9 mouse cellular contexts compared by ENCODE assay signal in the genomic region with DNA sequence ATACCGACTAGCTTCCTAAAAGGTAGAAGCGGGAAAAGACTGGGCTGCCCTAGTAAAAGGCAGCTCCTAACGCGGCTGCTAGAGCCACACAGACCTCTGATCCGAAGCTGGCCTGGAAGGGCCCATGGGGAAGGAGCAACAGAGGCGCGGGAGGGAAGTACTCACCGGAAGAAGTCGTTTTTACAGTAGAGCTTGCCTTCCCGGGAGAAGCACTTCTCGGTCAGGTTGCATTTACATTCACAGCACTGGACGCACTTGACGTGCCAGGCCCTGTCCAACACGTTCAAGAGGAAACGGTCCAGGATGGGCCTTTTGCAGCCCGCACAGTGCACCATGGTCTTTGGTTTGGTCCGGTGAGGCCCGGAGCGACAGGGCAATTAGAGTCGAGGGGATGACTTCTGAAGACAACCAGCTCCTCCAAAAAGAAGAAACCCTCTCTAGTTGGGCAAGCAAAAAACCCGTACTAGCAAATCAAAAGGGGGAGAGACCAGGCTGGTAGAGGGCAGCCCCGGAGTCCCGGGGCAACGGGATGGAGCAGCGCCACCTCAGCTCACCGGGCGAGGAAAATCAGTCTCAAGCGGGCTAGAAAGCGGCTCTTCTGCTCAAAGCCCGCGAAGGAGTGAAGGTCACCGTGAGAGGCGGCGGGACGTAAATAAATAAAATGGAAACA. TPM values are rescaled to one million over a fixed set of nuclear protein-coding genes. Genes with fewer than 3 reads are reported as not detected.
DNase-seq lines count a peak whose midpoint lies in the region; ATAC-seq and TF ChIP-seq lines count a peak whose summit lies in the region.
"Had no signal": no experiment of that assay in that cellular context is flagged by ENCODE, and none has a peak within 500 bp of the region (broad histone marks: within the 10 kb centered on the region; RNA-seq: fewer than 3 reads in every experiment).

No protein-coding gene starts in this region.

- H3K4me1 ChIP-seq in lung, embryonic 16.5 days (replicated peaks; ENCODE audit: control insufficient read depth, insufficient read depth, low read length), result peaks cover 32% of the 10 kb centered on the region
- peaks cover 44% of the 10 kb centered on the region for H3K4me1 ChIP-seq in embryonic facial prominence, embryonic 15.5 days
- H3K4me1 ChIP-seq in intestine, postnatal 0 days (replicated peaks; ENCODE audit: control insufficient read depth, insufficient read depth, low read length), result peaks cover 11% of the 10 kb centered on the region; the same call in 1 of the 2 replicates
- no peaks in the 10 kb centered on the region for H3K4me1 ChIP-seq in midbrain, postnatal 0 days (ENCODE audit: insufficient read depth, low read length)

- no peak overlapping the region for H3K27ac ChIP-seq in lung, embryonic 16.5 days (ENCODE audit: low read length)
- H3K27ac ChIP-seq in embryonic facial prominence, embryonic 15.5 days (replicated peaks), result no peak overlapping the region
- no peak overlapping the region for H3K27ac ChIP-seq in intestine, postnatal 0 days (ENCODE audit: low read depth, low read length)
- H3K27ac ChIP-seq in midbrain, postnatal 0 days (ENCODE audit: low read depth, low read length), result peak overlapping the region; percentile 67
- H3K27ac ChIP-seq: lung, embryonic 15.5 days had no signal

- TF ChIP-seq CTCF in intestine, postnatal 0 days (IDR thresholded peaks at IDR 0.05; ENCODE audit: low read depth), result no peak
- no peak for TF ChIP-seq CTCF in midbrain, postnatal 0 days (IDR thresholded peaks at IDR 0.05)

- H3K9me3 ChIP-seq in lung, embryonic 16.5 days (ENCODE audit: control insufficient read depth, low read length), result no peaks in the 10 kb centered on the region; the same call in 1 of the 2 replicates
- no peaks in the 10 kb centered on the region for H3K9me3 ChIP-seq in embryonic facial prominence, embryonic 15.5 days (replicated peaks)
- no peaks in the 10 kb centered on the region for H3K9me3 ChIP-seq in intestine, postnatal 0 days (ENCODE audit: control insufficient read depth)
- no peaks in the 10 kb centered on the region for H3K9me3 ChIP-seq in midbrain, postnatal 0 days (ENCODE audit: low read length)
- H3K9me3 ChIP-seq: lung, embryonic 15.5 days had no signal

- H3K4me3 ChIP-seq in lung, embryonic 16.5 days (ENCODE audit: low read length), result peak overlapping the region; percentile 56
- H3K4me3 ChIP-seq in embryonic facial prominence, embryonic 15.5 days (replicated peaks), result peak overlapping the region; percentile 43; the same call in 1 of the 2 replicates
- peak overlapping the region; percentile 48 for H3K4me3 ChIP-seq in intestine, postnatal 0 days (ENCODE audit: low read depth, low read length)
- peak overlapping the region; percentile 49 for H3K4me3 ChIP-seq in midbrain, postnatal 0 days (ENCODE audit: low read depth, low read length)

- no peak for DNase-seq in lung, postnatal 36 days
- no peak for DNase-seq in midbrain, postnatal 0 days (ENCODE audit: low spot score)
- no peak for DNase-seq in left cerebral cortex, adult 8-10 months (ENCODE audit: low spot score in 2 of 2)
- DNase-seq in left cerebral cortex, postnatal 10 days (ENCODE audit: extremely low spot score in 1 of 2, low spot score in 2 of 2), result no peak

- no peaks in the 10 kb centered on the region for H3K36me3 ChIP-seq in lung, embryonic 16.5 days (ENCODE audit: control insufficient read depth, insufficient read depth, low read length)
- H3K36me3 ChIP-seq in embryonic facial prominence, embryonic 15.5 days, result no peaks in the 10 kb centered on the region
- H3K36me3 ChIP-seq in intestine, postnatal 0 days (ENCODE audit: control insufficient read depth, insufficient read depth), result no peaks in the 10 kb centered on the region
- H3K36me3 ChIP-seq in midbrain, postnatal 0 days (ENCODE audit: insufficient read depth, low read length), result no peaks in the 10 kb centered on the region
- H3K36me3 ChIP-seq: lung, embryonic 15.5 days had no signal

- ATAC-seq in lung, embryonic 16.5 days (ENCODE audit: low read depth), result no peak
- no peak for ATAC-seq in embryonic facial prominence, embryonic 15.5 days (ENCODE audit: insufficient number of reproducible peaks, low FRiP score, low TSS enrichment, low read depth)
- ATAC-seq in intestine, postnatal 0 days, result no peak
- ATAC-seq in midbrain, postnatal 0 days (ENCODE audit: low FRiP score), result no peak
- no peak for ATAC-seq in activated CD4-positive, CD25-positive, alpha-beta regulatory T cell, adult 4 months

- H3K27me3 ChIP-seq in lung, embryonic 16.5 days (ENCODE audit: control insufficient read depth, insufficient read depth, low read depth, low read length), result peaks cover 99% of the 10 kb centered on the region
- peaks cover 98% of the 10 kb centered on the region for H3K27me3 ChIP-seq in embryonic facial prominence, embryonic 15.5 days
- peaks cover 98% of the 10 kb centered on the region for H3K27me3 ChIP-seq in intestine, postnatal 0 days (replicated peaks; ENCODE audit: control insufficient read depth, insufficient read depth, low read length)
- peaks cover 31% of the 10 kb centered on the region for H3K27me3 ChIP-seq in midbrain, postnatal 0 days (ENCODE audit: insufficient read depth, low read length)

- 1% methylated on average over 35 of the region's 35 CpGs for WGBS in lung, embryonic 16.5 days
- 1% methylated on average over 35 of the region's 35 CpGs for WGBS in embryonic facial prominence, embryonic 15.5 days
- WGBS in intestine, postnatal 0 days, result 2% methylated on average over 35 of the region's 35 CpGs
- WGBS in midbrain, postnatal 0 days, result 2% methylated on average over 35 of the region's 35 CpGs

- intact Hi-C loops in left cerebral cortex, postnatal 10 days (cut with DNase I), result loop anchor here (5.0 kb wide), 1 partner anchor 1313 kb away; no protein-coding TSS in a partner anchor

- no peak overlapping the region for H3K4me2 ChIP-seq in lung, embryonic 16.5 days (ENCODE audit: low read depth, low read length)
- peak overlapping the region; percentile 77 for H3K4me2 ChIP-seq in embryonic facial prominence, embryonic 15.5 days (replicated peaks)
- H3K4me2 ChIP-seq in intestine, postnatal 0 days (replicated peaks; ENCODE audit: low read depth), result peak overlapping the region; percentile 82
- H3K4me2 ChIP-seq in midbrain, postnatal 0 days (ENCODE audit: low read depth, low read length, poor library complexity, severe bottlenecking), result peak overlapping the region; percentile 44

- no peak overlapping the region for H3K9ac ChIP-seq in lung, embryonic 16.5 days (ENCODE audit: low read length)
- H3K9ac ChIP-seq in embryonic facial prominence, embryonic 15.5 days, result no peak overlapping the region
- H3K9ac ChIP-seq in intestine, postnatal 0 days (ENCODE audit: low read depth, low read length), result no peak overlapping the region
- H3K9ac ChIP-seq in midbrain, postnatal 0 days (replicated peaks; ENCODE audit: low read length, poor library complexity, severe bottlenecking), result peak overlapping the region; percentile 64
- H3K9ac ChIP-seq: lung, embryonic 15.5 days had no signal

RNA-seq across cellular contexts. Expression of a gene that starts 1.4 kb away (rescaled TPM):
- polyA plus RNA-seq in lung, embryonic 16.5 days (2015; fragmentation: Nextera tagmentation; extraction: Ambion mirVana), result 0.06 TPM in 1 of 2 replicates, not detected in the other
- polyA plus RNA-seq in embryonic facial prominence, embryonic 15.5 days (2015; fragmentation: Nextera tagmentation; extraction: Ambion mirVana), result 0.13 and 0.15 TPM in 2 replicates
- polyA plus RNA-seq in intestine, postnatal 0 days (2015; fragmentation: Nextera tagmentation; extraction: Ambion mirVana), result 0.16 and 0.25 TPM in 2 replicates
- 34.2 and 44.9 TPM in 2 replicates for total RNA-seq in midbrain, postnatal 0 days (2014; rRNA removed)
- 21.3 and 22.5 TPM in 2 replicates for polyA plus RNA-seq in midbrain, postnatal 0 days (2015; fragmentation: Nextera tagmentation; extraction: Ambion mirVana)
- under 1 TPM; 0.09 to 0.38 (median 0.18) TPM for total RNA-seq in left cerebral cortex, adult 8-10 months (2022)
- total RNA-seq in left cerebral cortex, postnatal 10 days (2021), result under 1 TPM; 0.39 to 0.71 TPM
- not detected for polyA plus RNA-seq in activated CD4-positive, CD25-positive, alpha-beta regulatory T cell, adult 4 months (2017; shearing (Covaris generic))

RNA-seq across cellular contexts. Expression of a gene that starts 10.7 kb away (rescaled TPM):
- 33.8 and 39.1 TPM in 2 replicates for polyA plus RNA-seq in lung, embryonic 16.5 days (2015; fragmentation: Nextera tagmentation; extraction: Ambion mirVana)
- 43.3 and 49.4 TPM in 2 replicates for polyA plus RNA-seq in embryonic facial prominence, embryonic 15.5 days (2015; fragmentation: Nextera tagmentation; extraction: Ambion mirVana)
- polyA plus RNA-seq in intestine, postnatal 0 days (2015; fragmentation: Nextera tagmentation; extraction: Ambion mirVana), result 25.6 and 26.6 TPM in 2 replicates
- total RNA-seq in midbrain, postnatal 0 days (2014; rRNA removed), result 24.8 and 27.3 TPM in 2 replicates
- 34.9 and 39.2 TPM in 2 replicates for polyA plus RNA-seq in midbrain, postnatal 0 days (2015; fragmentation: Nextera tagmentation; extraction: Ambion mirVana)
- total RNA-seq in left cerebral cortex, adult 8-10 months (2022), result 10 to 100 TPM; 21.8 to 23.1 (median 22.1) TPM
- 10 to 100 TPM; 20.9 to 23.7 TPM for total RNA-seq in left cerebral cortex, postnatal 10 days (2021)
- polyA plus RNA-seq in activated CD4-positive, CD25-positive, alpha-beta regulatory T cell, adult 4 months (2017; shearing (Covaris generic)), result 10 to 100 TPM; 33.2 to 46.0 TPM

Comparison
In these comparisons a context has a peak if more than half of its experiments do, and no peak if none do; other contexts are left out.
1. RNA of a gene that starts 1.4 kb away (polyA plus RNA-seq): 21.3 to 22.5 TPM in midbrain, postnatal 0 days; 0.16 to 0.25 TPM in intestine, postnatal 0 days, 0.13 to 0.15 TPM in embryonic facial prominence, embryonic 15.5 days, 0.06 TPM in lung, embryonic 16.5 days and not detected in activated CD4-positive, CD25-positive, alpha-beta regulatory T cell, adult 4 months; every median in the first group is over 10 times any median in the second.
2. Peak in every context shown above with its lines, with median percentiles within 50 percentile points of each other: H3K4me3 ChIP-seq.